Mouse (Mus musculus): Measurements from ENCODE around the gene Sfxn5. TPM values are rescaled to one million over a fixed set of nuclear protein-coding genes. Genes with fewer than 3 reads are reported as not detected.

The Sfxn5 gene
- total and polyA plus RNA-seq, 2 experiments from 2014 or later: 76.1 to 135 TPM

- ATAC-seq (ENCODE audit: low FRiP score) (no peak; the same call in 1 of the 2 replicates), DNase-seq (ENCODE audit: low spot score) (peak; percentile 51)
- H3K4me2 ChIP-seq (ENCODE audit: low read depth, low read length, poor library complexity, severe bottlenecking): no peak overlapping the region
- H3K27me3 ChIP-seq (ENCODE audit: insufficient read depth, low read length): no peaks in the 10 kb centered on the region
- no peak overlapping the region for H3K27ac ChIP-seq (ENCODE audit: low read depth, low read length)
- H3K4me3 ChIP-seq (ENCODE audit: low read depth, low read length): no peak overlapping the region
- H3K4me1 ChIP-seq (ENCODE audit: insufficient read depth, low read length): no peaks in the 10 kb centered on the region
- WGBS: 59% methylated on average over 6 of the region's 6 CpGs
- no peaks in the 10 kb centered on the region for H3K9me3 ChIP-seq (ENCODE audit: low read length)
- TF ChIP-seq CTCF (IDR thresholded peaks at IDR 0.05): no peak
- no peaks in the 10 kb centered on the region for H3K36me3 ChIP-seq (ENCODE audit: insufficient read depth, low read length)
- H3K9ac ChIP-seq (replicated peaks; ENCODE audit: low read length, poor library complexity, severe bottlenecking): no peak overlapping the region
Observed at GRCm38 (mm10) chr6:85354709-85355108, 21.5 kb upstream of the Sfxn5 start.

GRCm38 (mm10) chr6:85353706-85354105, 20.5 kb upstream of the Sfxn5 start:
- Histone ChIP-seq H3K27ac (ENCODE audit: low read depth, low read length) (no peak overlapping the region), H3K27me3 (ENCODE audit: insufficient read depth, low read length) (no peaks in the 10 kb centered on the region), H3K4me3 (ENCODE audit: low read depth, low read length) (no peak overlapping the region), H3K4me2 (ENCODE audit: low read depth, low read length, poor library complexity, severe bottlenecking) (no peak overlapping the region), H3K9ac (replicated peaks; ENCODE audit: low read length, poor library complexity, severe bottlenecking) (no peak overlapping the region), H3K9me3 (ENCODE audit: low read length) (no peaks in the 10 kb centered on the region), H3K36me3 (ENCODE audit: insufficient read depth, low read length) (peaks cover 2% of the 10 kb centered on the region; the same call in 1 of the 2 replicates), H3K4me1 (ENCODE audit: insufficient read depth, low read length) (no peaks in the 10 kb centered on the region)
- DNase-seq (ENCODE audit: low spot score): no peak
- no peak for ATAC-seq (ENCODE audit: low FRiP score)
- peak; percentile 35 for TF ChIP-seq CTCF (IDR thresholded peaks at IDR 0.05)
- 72% methylated on average over 3 of the region's 3 CpGs for WGBS

GRCm38 (mm10) chr6:85350157-85350556, 16.9 kb upstream of the Sfxn5 start:
- WGBS: 93% methylated on average over 1 of the region's 1 CpGs
- Histone ChIP-seq H3K27me3 (ENCODE audit: insufficient read depth, low read length) (no peaks in the 10 kb centered on the region), H3K4me3 (ENCODE audit: low read depth, low read length) (no peak overlapping the region), H3K36me3 (ENCODE audit: insufficient read depth, low read length) (peaks cover 21% of the 10 kb centered on the region), H3K9me3 (ENCODE audit: low read length) (no peaks in the 10 kb centered on the region), H3K4me1 (ENCODE audit: insufficient read depth, low read length) (no peaks in the 10 kb centered on the region), H3K27ac (ENCODE audit: low read depth, low read length) (no peak overlapping the region), H3K4me2 (ENCODE audit: low read depth, low read length, poor library complexity, severe bottlenecking) (no peak overlapping the region), H3K9ac (replicated peaks; ENCODE audit: low read length, poor library complexity, severe bottlenecking) (no peak overlapping the region)
- DNase-seq (ENCODE audit: low spot score): no peak
- no peak for TF ChIP-seq CTCF (IDR thresholded peaks at IDR 0.05)
- ATAC-seq (ENCODE audit: low FRiP score): no peak

GRCm38 (mm10) chr6:85349246-85349645, 16.0 kb upstream of the Sfxn5 start:
- H3K4me3 ChIP-seq (ENCODE audit: low read depth, low read length): no peak overlapping the region
- no peak overlapping the region for H3K27ac ChIP-seq (ENCODE audit: low read depth, low read length)
- DNase-seq (ENCODE audit: low spot score) (no peak), ATAC-seq (ENCODE audit: low FRiP score) (no peak)
- H3K4me2 ChIP-seq (ENCODE audit: low read depth, low read length, poor library complexity, severe bottlenecking): no peak overlapping the region
- no peak for TF ChIP-seq CTCF (IDR thresholded peaks at IDR 0.05)
- no peaks in the 10 kb centered on the region for H3K27me3 ChIP-seq (ENCODE audit: insufficient read depth, low read length)
- H3K9ac ChIP-seq (replicated peaks; ENCODE audit: low read length, poor library complexity, severe bottlenecking): no peak overlapping the region
- H3K36me3 ChIP-seq (ENCODE audit: insufficient read depth, low read length): peaks cover 22% of the 10 kb centered on the region
- 51% methylated on average over 7 of the region's 7 CpGs for WGBS
- no peaks in the 10 kb centered on the region for H3K4me1 ChIP-seq (ENCODE audit: insufficient read depth, low read length)
- H3K9me3 ChIP-seq (ENCODE audit: low read length): no peaks in the 10 kb centered on the region

GRCm38 (mm10) chr6:85348133-85348532, 14.9 kb upstream of the Sfxn5 start:
- no peak for ATAC-seq (ENCODE audit: low FRiP score)
- H3K27ac ChIP-seq (ENCODE audit: low read depth, low read length): no peak overlapping the region
- peaks cover 22% of the 10 kb centered on the region for H3K36me3 ChIP-seq (ENCODE audit: insufficient read depth, low read length)
- H3K4me2 ChIP-seq (ENCODE audit: low read depth, low read length, poor library complexity, severe bottlenecking): no peak overlapping the region
- no peak overlapping the region for H3K9ac ChIP-seq (replicated peaks; ENCODE audit: low read length, poor library complexity, severe bottlenecking)
- no peaks in the 10 kb centered on the region for H3K27me3 ChIP-seq (ENCODE audit: insufficient read depth, low read length)
- WGBS: 91% methylated on average over 11 of the region's 11 CpGs
- no peak overlapping the region for H3K4me3 ChIP-seq (ENCODE audit: low read depth, low read length)
- H3K9me3 ChIP-seq (ENCODE audit: low read length): no peaks in the 10 kb centered on the region
- no peak for DNase-seq (ENCODE audit: low spot score)
- no peaks in the 10 kb centered on the region for H3K4me1 ChIP-seq (ENCODE audit: insufficient read depth, low read length)
- no peak for TF ChIP-seq CTCF (IDR thresholded peaks at IDR 0.05)

- no peak overlapping the region for H3K9ac ChIP-seq (replicated peaks; ENCODE audit: low read length, poor library complexity, severe bottlenecking)
- no peaks in the 10 kb centered on the region for H3K27me3 ChIP-seq (ENCODE audit: insufficient read depth, low read length)
- ATAC-seq (ENCODE audit: low FRiP score): peak; percentile 66
- H3K36me3 ChIP-seq (ENCODE audit: insufficient read depth, low read length): peaks cover 31% of the 10 kb centered on the region
- no peak overlapping the region for H3K27ac ChIP-seq (ENCODE audit: low read depth, low read length)
- H3K9me3 ChIP-seq (ENCODE audit: low read length): no peaks in the 10 kb centered on the region
- no peak overlapping the region for H3K4me3 ChIP-seq (ENCODE audit: low read depth, low read length)
- TF ChIP-seq CTCF (IDR thresholded peaks at IDR 0.05): peak; percentile 93
- no peak overlapping the region for H3K4me2 ChIP-seq (ENCODE audit: low read depth, low read length, poor library complexity, severe bottlenecking)
- 36% methylated on average over 6 of the region's 6 CpGs for WGBS
- no peaks in the 10 kb centered on the region for H3K4me1 ChIP-seq (ENCODE audit: insufficient read depth, low read length)
- peak; percentile 96 for DNase-seq (ENCODE audit: low spot score)
Observed at GRCm38 (mm10) chr6:85346028-85346634, 12.9 kb upstream of the Sfxn5 start.

All from midbrain, postnatal 0 days (tissue).